Mouse (Mus musculus): ENCODE results near the gene Sell.
"Not testable (repeated sequence)": the region's sequence is repeated elsewhere in the genome, so short reads cannot be mapped to it uniquely, and the experiment has no call there.

The Sell gene

DNA sequence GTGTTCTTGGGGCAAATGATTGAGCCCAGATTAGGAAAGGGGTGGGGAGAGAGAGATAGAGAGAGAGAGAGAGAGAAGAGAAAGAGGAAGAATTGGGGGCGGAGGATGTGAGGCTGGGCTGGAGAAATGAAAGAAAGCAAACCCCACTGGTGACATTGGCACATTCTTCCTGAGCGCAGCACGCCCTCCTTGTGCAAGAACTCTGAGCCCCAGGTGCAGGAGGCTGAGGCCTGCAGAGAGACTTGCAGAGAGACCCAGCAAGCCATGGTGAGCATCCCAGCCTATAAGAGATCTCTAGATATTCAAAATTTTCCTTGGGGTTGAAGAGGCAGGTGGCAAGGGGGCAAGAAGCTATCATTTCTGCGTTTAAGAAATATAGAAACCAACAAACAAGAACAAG, at the start of gene Sell:
Gene Sell (plus strand): TSS at position 58 of the 400 bp plus-strand sequence.
- DNase-seq = no peak

GRCm38 (mm10) chr1:164014616-164015015, 47.2 kb upstream of the Sell start:
- DNase-seq = no peak

GRCm38 (mm10) chr1:164018221-164018896, 43.4 kb upstream of the Sell start:
- DNase-seq = no peak

GRCm38 (mm10) chr1:164019789-164020188, 42.0 kb upstream of the Sell start:
- DNase-seq = no peak

GRCm38 (mm10) chr1:164020746-164021145, 41.0 kb upstream of the Sell start:
- DNase-seq = not testable (repeated sequence)

DNA sequence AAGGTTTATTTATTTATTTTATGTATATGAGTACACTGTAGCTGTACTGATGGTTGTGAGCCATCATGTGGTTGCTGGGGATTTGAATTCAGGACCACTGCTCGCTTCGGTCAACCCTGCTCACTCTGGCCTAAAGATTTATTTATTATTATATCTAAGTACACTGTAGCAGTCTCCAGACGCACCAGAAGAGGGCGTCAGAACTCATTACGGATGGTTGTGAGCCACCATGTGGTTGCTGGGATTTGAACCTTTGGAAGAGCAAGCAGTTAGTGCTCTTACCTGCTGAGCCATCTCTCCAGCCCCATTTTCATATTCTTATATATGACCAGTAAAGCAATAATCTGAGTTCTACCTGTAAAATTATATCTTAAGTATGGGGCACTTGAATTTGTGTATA, 39.7 kb upstream of the Sell start:
- not testable (repeated sequence) for DNase-seq

GRCm38 (mm10) chr1:164025685-164026084, 36.1 kb upstream of the Sell start:
- DNase-seq = no peak

DNA sequence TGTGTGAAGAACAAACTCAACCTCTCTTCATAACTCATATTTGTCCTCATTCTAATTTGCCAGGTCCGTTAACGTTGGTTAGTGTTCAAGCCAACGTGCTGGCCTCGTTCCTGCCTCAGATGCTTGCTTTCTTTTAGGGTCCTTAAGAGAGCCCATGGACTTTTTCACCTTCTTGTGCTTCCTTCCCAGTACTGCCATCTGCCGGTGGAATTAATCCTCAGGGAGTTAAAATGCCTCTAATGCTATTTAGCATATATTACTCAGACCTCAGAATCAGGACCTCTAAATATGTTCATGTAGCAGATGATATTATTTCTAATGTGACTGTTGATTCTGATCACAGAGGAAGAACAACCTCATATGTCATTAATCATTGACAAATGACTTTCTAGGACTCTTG, 34.4 kb upstream of the Sell start:
- DNase-seq = peak; percentile 40

- no peak for DNase-seq
Measured at GRCm38 (mm10) chr1:164040385-164041135, 21.2 kb upstream of the Sell start.

DNA sequence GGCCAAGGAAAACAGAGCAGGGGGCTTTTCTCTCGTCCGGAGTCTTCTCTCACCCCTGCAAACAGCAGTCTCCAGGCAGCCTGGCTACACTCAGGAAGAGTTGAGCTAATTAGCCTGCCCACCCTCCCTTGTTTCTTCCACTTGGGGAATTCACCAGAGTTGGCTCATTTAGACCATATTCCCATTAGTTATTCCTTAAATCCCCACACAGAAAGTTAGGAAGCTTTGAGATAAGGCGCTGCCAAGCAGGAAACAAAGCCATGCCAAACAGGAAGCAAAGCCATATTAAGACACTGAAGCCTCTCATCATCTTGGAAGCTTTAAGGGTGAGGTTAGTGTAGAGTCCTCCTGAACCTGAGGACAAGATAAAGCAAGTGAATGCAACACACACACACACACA, 18.2 kb upstream of the Sell start:
- peak; percentile 55 for DNase-seq

DNA sequence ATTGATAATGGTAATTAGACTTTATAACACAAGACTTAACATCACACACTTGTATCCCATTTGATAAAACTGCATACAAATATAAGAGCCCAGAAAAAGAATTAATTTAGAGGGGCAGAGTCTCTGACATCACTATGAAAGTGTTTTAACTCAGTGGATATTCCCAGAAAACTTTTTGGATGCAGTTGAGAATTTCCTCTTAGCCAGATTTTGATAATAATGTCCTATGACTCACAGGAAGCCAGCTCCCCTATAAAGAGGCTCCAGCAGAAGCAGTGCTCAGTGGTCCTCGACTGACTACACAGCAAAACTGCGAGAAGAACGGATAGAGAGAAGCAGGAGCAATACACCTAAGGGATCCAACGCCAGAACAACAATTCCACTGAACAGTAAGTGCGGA, 13.8 kb upstream of the Sell start, which contains the start of gene Sele:
Gene Sele (plus strand): TSS at position 301 of the 400 bp plus-strand sequence.
- DNase-seq = no peak

GRCm38 (mm10) chr1:164053561-164053960, 8.2 kb upstream of the Sell start:
- no peak for DNase-seq

- no peak for DNase-seq
Measured at GRCm38 (mm10) chr1:164054800-164055199, 7.0 kb upstream of the Sell start.

DNA sequence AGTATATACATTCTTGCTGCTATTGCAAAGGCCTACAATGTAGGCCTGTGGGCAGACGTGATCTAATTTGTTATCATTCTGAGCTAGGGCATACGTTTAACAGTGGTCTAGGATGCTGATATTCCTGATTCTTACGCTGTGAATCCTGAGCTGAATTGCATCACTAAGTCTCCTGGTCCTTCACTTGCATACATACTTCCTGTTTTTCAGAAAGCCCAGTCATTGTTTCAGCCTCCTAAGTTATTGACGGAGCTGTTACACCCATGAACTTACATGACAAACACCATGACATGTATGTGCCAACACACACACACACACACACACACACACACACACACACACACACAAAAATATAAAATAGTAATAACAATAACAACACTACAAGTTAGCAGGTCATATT, 1.7 kb upstream of the Sell start:
- no peak for DNase-seq

- DNase-seq = peak; percentile 41
Measured at GRCm38 (mm10) chr1:164061278-164061677, 504 bp upstream of the Sell start.

DNA sequence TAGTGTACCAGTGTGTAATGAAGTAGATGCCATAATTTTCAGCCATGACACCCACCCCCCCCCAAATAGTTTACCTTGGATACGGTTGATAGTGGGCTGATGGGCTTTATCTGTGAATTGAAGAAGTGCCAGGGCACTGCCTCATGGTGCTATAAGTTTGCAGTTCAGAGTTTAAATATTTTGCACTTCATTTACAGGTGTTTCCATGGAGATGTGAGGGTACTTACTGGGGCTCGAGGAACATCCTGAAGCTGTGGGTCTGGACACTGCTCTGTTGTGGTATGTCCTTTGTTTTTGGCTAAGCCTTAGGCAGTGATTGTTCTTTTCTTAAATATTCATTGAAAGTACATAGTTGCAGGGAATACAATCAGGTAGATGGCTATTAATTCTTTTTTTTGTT, 1.1 kb downstream of the Sell start:
- no peak for DNase-seq

DNA sequence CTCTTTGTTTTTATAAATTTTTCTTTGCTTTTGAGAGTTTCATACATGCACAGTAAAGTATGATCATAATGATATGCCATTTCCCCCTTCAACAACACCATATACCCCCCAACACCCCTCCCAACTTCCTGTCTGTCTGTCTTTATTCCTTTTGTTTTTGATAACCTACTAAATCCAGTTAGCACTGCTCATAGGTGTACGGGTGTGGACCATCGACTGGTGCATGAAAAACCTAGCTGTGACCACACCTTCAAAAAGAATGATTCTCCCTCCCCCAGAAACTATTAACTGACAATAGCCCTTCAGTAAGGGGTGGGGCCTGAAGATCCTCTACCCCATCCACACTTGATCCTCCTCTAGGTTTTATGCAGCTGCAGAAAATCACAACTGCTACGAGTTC, 2.0 kb downstream of the Sell start:
- no peak for DNase-seq

GRCm38 (mm10) chr1:164069261-164069660, 7.5 kb downstream of the Sell start:
- no peak for DNase-seq

DNA sequence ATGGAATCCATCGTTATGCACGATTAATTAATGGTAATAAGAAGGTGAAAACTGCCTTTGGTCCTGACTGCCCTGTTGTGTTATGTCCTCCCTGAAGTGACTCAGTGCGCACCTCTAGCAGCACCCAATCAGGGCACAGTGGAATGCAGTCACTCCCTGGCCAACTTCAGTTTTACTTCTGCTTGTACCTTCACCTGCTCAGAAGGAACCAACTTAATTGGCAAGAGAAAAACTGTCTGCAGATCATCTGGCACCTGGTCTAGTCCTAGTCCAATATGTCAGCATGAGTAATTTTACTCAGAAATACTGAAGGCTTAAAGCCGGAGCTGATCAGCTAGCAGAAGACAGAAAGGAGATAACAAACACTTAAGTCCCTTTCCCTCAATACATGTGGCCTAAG, 8.7 kb downstream of the Sell start:
- DNase-seq = no peak

GRCm38 (mm10) chr1:164071111-164071510, 9.3 kb downstream of the Sell start:
- DNase-seq = no peak

- DNase-seq = no peak
Measured at GRCm38 (mm10) chr1:164072001-164072400, 10.2 kb downstream of the Sell start.

DNA sequence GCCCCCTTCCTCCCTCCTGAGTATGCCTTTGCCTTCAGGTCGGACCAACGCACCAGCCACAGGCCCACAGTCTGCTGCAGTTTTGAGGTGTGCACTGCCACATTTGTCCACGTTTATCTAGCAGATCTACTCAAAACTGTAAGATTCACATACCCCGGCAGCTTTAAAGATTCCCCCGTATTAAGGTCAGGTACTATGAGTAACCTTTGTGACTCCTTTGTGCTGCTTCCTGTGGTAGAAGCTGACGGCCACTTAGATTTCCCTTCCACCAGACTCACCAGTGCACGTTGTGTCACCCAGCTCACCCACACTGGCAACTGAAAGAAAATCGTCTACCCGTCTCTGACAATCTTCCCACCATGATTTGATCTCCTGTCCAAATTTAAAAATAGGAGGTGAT, 11.3 kb downstream of the Sell start:
- no peak for DNase-seq

- no peak for DNase-seq
Measured at GRCm38 (mm10) chr1:164073803-164074202, 12.0 kb downstream of the Sell start.

DNA sequence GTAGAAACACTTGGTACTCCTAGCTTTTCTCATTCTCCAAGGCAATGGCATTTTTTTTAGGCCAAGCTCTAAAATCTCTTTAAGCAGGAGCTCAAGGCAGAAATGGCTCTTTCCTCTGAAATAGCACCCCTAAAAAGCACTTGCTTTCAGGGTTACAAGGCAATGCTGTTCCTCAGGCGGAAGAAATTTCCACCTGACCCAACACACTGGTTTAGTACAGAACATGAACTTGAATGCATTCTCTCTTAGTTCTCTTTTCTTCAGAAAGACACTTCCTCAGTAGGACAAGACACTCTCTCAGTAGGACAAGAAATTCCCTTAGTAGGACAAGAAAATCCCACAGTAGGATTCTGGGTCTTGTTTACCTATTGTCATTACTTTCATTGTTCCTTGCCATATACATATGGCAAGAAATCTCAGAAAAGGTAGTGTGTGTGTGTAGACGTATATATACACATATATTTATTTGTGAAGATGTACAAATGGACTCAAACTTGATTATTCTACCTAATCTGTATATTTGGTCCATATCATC, 12.9 kb downstream of the Sell start:
- DNase-seq = no peak

Data from lung, postnatal 10 days (tissue).